Mouse (Mus musculus) hindlimb bud, embryonic 11.5 days (tissue): Measurements from ENCODE around the gene Gramd1b.

ENCODE experiments used
- DNase-seq: peaks from one replicate; pipeline ENCODE4 v3.0.0-alpha.2; 2012; ENCODE audit warnings: low read depth, low spot score; ENCODE audit errors: extremely low spot score

The Gramd1b gene

GRCm38 (mm10) chr9:40459304-40460280 is 71.6 kb downstream of the Gramd1b start:
- DNase-seq: no peak

DNA sequence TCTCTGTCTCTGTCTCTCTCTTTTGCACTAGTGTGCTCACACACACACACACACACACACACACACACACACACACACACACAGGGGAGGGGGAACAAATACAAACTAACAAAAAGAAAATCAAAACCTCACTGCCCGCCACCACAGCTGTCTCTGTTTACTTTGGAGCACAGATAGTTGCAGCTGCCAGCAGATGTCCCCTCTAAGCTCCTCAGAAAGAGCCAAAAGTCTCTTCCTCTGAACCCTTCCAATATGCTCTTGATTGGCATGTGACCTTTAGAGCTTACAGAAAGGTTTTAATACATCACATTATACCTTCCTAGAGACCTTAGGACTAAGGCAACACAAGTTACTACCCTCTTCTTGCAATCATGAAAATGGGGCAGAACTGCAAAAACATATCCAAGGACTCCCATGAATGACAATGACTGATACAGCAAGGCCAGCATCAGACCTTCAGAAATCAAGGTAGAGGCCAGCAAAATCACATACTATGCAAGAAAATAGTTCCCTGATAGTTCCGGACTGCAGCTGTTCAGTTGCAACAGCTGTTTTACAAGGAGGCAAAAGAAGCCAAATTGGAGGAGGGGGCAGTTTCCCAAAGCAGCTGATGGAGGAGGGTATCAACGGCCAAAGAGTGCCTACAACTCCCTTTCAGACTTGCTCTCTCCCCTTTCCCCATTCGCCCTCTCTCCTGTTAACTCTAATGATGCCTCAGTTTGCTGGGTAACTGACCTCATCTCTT is 72.5 kb downstream of the Gramd1b start:
- DNase-seq: no peak

DNA sequence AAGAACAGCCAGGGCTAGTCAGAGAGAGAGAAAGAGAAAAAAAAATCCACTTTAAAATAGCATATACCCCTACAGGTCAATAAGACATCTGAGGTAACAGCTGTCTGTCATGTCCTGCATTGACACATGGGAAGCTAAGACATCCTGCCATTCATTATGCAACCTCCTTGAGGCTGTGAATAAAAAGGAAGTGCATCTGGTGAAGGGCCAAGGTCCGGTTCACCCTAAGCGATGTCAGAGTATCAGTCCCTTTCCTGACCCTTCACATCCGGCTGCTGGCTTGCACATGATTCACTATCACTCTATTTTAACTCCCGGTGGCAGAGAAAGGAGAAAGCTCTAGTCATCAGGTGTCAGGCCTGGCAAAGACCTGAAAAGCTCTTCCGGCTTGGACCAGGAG is 73.7 kb downstream of the Gramd1b start:
- no peak for DNase-seq

DNA sequence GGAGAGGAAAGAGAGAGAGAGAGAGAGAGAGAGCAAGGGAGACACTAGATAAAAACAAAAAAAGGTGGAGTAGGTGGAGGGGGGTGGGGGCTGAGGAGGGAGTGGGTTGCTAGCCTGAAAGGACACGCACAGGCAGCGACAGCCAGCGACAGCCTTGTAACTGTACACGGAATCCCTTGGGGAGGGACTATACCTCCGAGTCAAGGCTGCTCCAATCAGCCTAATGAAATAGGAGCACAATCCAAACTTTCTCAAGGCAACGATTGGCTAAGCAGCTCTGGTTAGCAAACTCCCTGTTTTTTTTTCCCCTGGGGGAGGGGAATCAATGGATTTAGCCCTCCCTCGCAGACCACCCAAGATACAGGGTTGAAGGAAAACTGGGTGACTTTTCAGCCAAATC is 75.0 kb downstream of the Gramd1b start:
- peak; percentile 66 for DNase-seq

DNA sequence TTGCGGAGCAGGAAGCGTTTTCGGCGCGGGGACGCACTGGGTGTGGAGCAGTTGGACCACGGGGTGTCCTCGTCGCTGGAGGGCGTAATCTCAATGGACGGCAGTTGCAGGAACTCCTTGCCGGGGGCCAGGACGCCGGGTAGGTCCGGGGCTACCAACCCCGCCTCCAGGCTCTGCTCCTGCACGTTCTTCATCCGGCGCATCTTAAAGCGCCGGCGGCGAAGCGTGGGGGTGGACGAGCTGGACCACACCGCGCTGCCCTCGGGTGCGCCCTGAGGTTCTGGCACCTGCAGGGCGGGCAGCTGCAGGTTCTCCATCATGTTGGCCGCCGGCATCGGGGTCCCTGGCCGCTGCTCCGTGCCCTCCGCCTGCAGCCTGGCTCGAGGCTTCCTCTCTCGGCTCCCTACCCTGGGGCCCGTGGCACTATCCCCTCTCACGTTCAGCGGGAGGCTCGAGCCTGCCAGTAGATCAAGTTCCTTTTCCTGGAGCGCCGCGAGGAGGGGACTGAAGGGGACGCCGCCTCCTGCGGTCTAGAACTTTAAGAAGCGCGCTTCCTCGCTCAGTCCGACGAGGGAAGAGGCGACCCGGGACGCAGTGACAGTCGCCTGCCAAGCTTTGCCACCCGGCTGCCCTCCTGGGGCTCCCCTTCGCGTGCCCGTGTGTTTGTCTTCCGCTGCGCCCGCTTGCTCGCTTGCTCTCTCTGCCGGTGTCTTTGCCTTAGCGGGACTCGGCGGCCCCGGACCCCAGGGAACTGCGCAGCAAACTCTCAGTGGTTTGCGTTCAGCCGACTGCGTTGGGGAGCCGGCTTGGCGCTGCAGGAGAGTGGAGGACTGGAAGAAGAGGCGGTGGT is 75.6 kb downstream of the Gramd1b start:
- DNase-seq: no peak

- no peak for DNase-seq
Observed at GRCm38 (mm10) chr9:40455020-40455335, 76.2 kb downstream of the Gramd1b start.

GRCm38 (mm10) chr9:40453889-40454288 is 77.3 kb downstream of the Gramd1b start:
- no peak for DNase-seq

- no peak for DNase-seq
Observed at GRCm38 (mm10) chr9:40452208-40452607, 79.0 kb downstream of the Gramd1b start.

- DNase-seq: no peak
Observed at GRCm38 (mm10) chr9:40450776-40451175, 80.4 kb downstream of the Gramd1b start.

DNA sequence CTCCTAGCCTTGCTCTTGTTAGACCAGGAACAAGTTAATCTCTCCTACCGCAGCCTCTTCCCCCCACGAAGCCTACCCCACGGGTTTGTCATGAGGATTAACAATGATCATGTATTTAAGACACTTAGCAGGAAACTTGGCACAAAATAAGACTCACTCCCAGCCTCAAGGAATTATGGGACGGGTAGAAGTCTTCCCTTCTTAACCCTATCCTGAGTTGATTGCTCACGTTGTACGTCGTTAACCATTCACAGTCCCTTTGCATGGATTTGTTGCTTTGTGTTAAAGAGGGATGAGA is 80.8 kb downstream of the Gramd1b start:
- no peak for DNase-seq

- DNase-seq: no peak
Observed at GRCm38 (mm10) chr9:40449610-40450416, 81.4 kb downstream of the Gramd1b start.

- no peak for DNase-seq
Observed at GRCm38 (mm10) chr9:40448646-40449243, 82.4 kb downstream of the Gramd1b start.

DNA sequence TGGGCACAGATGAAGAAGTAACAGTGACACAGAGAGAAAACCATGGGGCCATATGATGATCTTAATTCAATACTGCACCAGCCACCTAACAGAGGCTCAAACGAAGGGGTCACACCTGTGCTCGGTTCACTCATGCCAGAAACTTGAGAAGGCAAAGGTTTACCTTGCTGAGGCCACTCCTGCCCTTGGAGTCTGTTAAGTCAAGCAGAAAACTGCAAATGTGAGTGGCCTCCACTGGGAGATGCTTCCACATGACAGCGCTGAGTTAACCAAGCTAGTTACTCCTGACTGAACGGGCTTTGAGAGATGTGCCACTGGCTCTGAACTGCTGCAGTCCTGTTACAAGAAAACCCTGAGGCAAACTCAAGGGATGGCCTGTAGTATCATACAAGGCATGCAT is 83.9 kb downstream of the Gramd1b start:
- DNase-seq: no peak

GRCm38 (mm10) chr9:40444961-40445360 is 86.2 kb downstream of the Gramd1b start:
- DNase-seq: no peak

- no peak for DNase-seq
Observed at GRCm38 (mm10) chr9:40442784-40443183, 88.4 kb downstream of the Gramd1b start.

- DNase-seq: no peak
Observed at GRCm38 (mm10) chr9:40439973-40440687, 91.1 kb downstream of the Gramd1b start.

DNA sequence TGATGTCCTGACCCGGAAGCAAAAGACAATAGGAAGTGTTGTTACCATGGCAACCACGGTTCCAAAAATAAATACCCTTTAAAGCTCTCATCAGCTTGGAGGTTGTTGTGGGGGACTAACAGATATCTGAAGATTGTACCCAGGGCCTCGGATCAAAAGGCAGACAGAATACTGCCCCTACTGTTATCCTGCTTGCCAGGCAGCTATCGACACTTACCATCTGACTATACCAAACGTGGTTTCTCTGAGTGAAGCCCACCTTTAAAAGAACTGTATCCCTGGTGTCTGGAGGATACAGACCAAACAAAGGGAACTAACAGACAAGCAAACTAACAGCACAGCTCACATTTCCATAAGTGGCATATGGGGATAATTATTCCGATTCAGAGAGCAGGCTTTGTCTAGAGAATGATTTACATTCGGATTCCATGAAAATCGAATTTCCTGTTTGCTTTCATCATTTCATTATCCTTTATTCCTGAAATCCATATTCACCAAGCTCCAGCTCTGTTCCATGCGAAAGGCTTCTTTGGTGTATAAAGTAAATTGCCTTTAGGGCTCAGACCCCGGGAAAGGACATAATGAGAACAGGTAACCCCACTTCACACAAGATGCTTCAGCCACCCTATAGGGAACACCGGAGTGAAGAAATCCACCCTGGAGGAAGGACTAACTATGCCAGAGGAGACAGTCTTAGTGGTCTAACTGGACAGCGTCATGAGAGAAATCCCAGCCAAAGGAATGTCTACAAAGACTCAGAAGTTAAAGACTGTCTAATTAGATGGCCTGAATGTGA is 92.3 kb downstream of the Gramd1b start:
- DNase-seq: no peak

- no peak for DNase-seq
Observed at GRCm38 (mm10) chr9:40437891-40438290, 93.3 kb downstream of the Gramd1b start.

GRCm38 (mm10) chr9:40433286-40433685 is 97.9 kb downstream of the Gramd1b start:
- no peak for DNase-seq
